Mouse (Mus musculus) embryonic fibroblast, embryonic 13.5 days (primary cell): ENCODE results near the gene 6030445D17Rik.

Source experiments
- CTCF ChIP-seq: IDR thresholded peaks from 2 replicates; pipeline ENCODE4 v1.5.1; 2011; ENCODE audit warnings: mild to moderate bottlenecking, control low read depth, low read length, moderate library complexity, borderline replicate concordance; ENCODE audit not compliant: insufficient read depth
- POLR2A ChIP-seq: IDR thresholded peaks from 2 replicates; pipeline ENCODE4 v1.6.1; 2011; ENCODE audit warnings: low read depth, mild to moderate bottlenecking, control low read depth, low read length, moderate library complexity

GRCm38 (mm10) chr4:136441354-136442043, 20.6 kb upstream of the 6030445D17Rik start:
- TF ChIP-seq POLR2A (no peak), CTCF (no peak)
